12 mouse cellular contexts compared by ENCODE assay signal in the genomic region with DNA sequence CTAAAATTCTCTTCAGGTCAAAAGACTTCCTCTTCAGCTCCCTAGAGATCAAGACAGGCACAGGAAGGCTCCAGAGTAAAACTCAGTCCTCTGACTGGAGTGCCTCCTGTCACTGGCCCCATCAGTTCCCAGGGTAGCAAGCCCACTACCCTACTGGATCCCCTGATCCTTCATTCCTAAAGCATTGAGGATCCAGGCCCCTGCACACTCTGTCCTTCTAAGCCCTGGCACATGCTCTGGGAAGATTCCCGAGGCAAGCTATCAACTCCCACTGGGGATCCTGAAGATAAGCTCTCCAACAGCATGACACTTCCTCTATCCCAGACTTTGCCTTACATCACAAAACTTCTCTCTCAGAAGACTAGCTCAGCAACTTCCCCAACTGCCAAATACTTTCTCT. TPM values are rescaled to one million over a fixed set of nuclear protein-coding genes. Genes with fewer than 3 reads are reported as not detected.
A peak's percentile ranks its signal among the peaks of the same experiment; 100 is the strongest.
DNase-seq lines count a peak whose midpoint lies in the region; ATAC-seq lines count a peak whose summit lies in the region.
"Had no signal": no experiment of that assay in that cellular context is flagged by ENCODE, and none has a peak within 500 bp of the region (broad histone marks: within the 10 kb centered on the region; RNA-seq: fewer than 3 reads in every experiment).

No protein-coding gene starts in this region.

- peaks cover 29% of the 10 kb centered on the region for H3K4me1 ChIP-seq in lung, embryonic 15.5 days
- H3K4me1 ChIP-seq in heart, embryonic 15.5 days (replicated peaks): peaks cover 35% of the 10 kb centered on the region
- H3K4me1 ChIP-seq in liver, embryonic 16.5 days (ENCODE audit: control insufficient read depth, low read depth, low read length): peaks cover 51% of the 10 kb centered on the region

- no peak overlapping the region for H3K9ac ChIP-seq in lung, embryonic 15.5 days
- no peak overlapping the region for H3K9ac ChIP-seq in heart, embryonic 15.5 days
- H3K9ac ChIP-seq in liver, embryonic 16.5 days (ENCODE audit: low read depth, low read length): peak overlapping the region; percentile 28; the same call in 1 of the 2 replicates
- H3K9ac ChIP-seq: limb, embryonic 13.5 days had no signal

- peak; percentile 60 to 67 for DNase-seq in heart, adult 9 months (ENCODE audit: low spot score in 2 of 2)
- DNase-seq in heart, postnatal 4 days: no peak
- DNase-seq in lung, postnatal 14 days: no peak
- no peak for DNase-seq in cerebellum, adult 11-12 months
- DNase-seq in retina, embryonic 14.5 days (ENCODE audit: low spot score): no peak
- DNase-seq: adrenal gland, adult 8-10 months; cerebellum, adult 18-20 months had no signal

- no peaks in the 10 kb centered on the region for H3K27me3 ChIP-seq in lung, embryonic 15.5 days
- H3K27me3 ChIP-seq in heart, embryonic 15.5 days: no peaks in the 10 kb centered on the region
- H3K27me3 ChIP-seq in liver, embryonic 16.5 days (ENCODE audit: control insufficient read depth, insufficient read depth, low read depth, low read length): no peaks in the 10 kb centered on the region
- H3K27me3 ChIP-seq: limb, embryonic 13.5 days; megakaryocyte, embryonic 14.5 days had no signal

- no peak overlapping the region for H3K4me3 ChIP-seq in lung, embryonic 15.5 days
- H3K4me3 ChIP-seq in heart, embryonic 15.5 days: no peak overlapping the region
- H3K4me3 ChIP-seq in liver, embryonic 16.5 days (ENCODE audit: low read depth, low read length): no peak overlapping the region
- H3K4me3 ChIP-seq: limb, embryonic 13.5 days; megakaryocyte, embryonic 14.5 days had no signal

- H3K4me2 ChIP-seq in lung, embryonic 15.5 days: no peak overlapping the region
- H3K4me2 ChIP-seq in heart, embryonic 15.5 days: no peak overlapping the region
- H3K4me2 ChIP-seq in liver, embryonic 16.5 days (ENCODE audit: low read depth, low read length): no peak overlapping the region
- H3K4me2 ChIP-seq: limb, embryonic 13.5 days had no signal

- WGBS in lung, embryonic 15.5 days: 20% methylated on average over 1 of the region's 1 CpGs
- WGBS in heart, embryonic 15.5 days: 9% methylated on average over 1 of the region's 1 CpGs
- 13% methylated on average over 1 of the region's 1 CpGs for WGBS in liver, embryonic 16.5 days (ENCODE audit: insufficient replicate concordance)

- peaks cover 8% of the 10 kb centered on the region for H3K36me3 ChIP-seq in lung, embryonic 15.5 days
- peaks cover 9% of the 10 kb centered on the region; the same call in 1 of the 2 replicates for H3K36me3 ChIP-seq in heart, embryonic 15.5 days
- H3K36me3 ChIP-seq in liver, embryonic 16.5 days (ENCODE audit: control insufficient read depth, insufficient read depth): peaks cover 6% of the 10 kb centered on the region; the same call in 1 of the 2 replicates

- no peak for ATAC-seq in lung, embryonic 15.5 days (ENCODE audit: borderline replicate concordance, extremely low read depth, low FRiP score, low TSS enrichment)
- ATAC-seq in heart, embryonic 15.5 days (replicated peaks; ENCODE audit: insufficient number of reproducible peaks, insufficient read depth, low FRiP score, low read depth): no peak
- no peak for ATAC-seq in liver, embryonic 16.5 days (ENCODE audit: low read depth)

- no peaks in the 10 kb centered on the region for H3K9me3 ChIP-seq in lung, embryonic 15.5 days
- no peaks in the 10 kb centered on the region for H3K9me3 ChIP-seq in heart, embryonic 15.5 days (replicated peaks)
- no peaks in the 10 kb centered on the region for H3K9me3 ChIP-seq in liver, embryonic 16.5 days (replicated peaks; ENCODE audit: control insufficient read depth, low read length)
- H3K9me3 ChIP-seq: limb, embryonic 13.5 days; megakaryocyte, embryonic 14.5 days had no signal

- peak overlapping the region; percentile 48 for H3K27ac ChIP-seq in lung, embryonic 15.5 days
- peak overlapping the region; percentile 48 for H3K27ac ChIP-seq in heart, embryonic 15.5 days
- peak overlapping the region; percentile 67 for H3K27ac ChIP-seq in liver, embryonic 16.5 days (ENCODE audit: low read length)
- H3K27ac ChIP-seq: limb, embryonic 13.5 days had no signal

RNA-seq across cellular contexts. Expression of gene Atp6v0d1, which starts 22.1 kb away (rescaled TPM):
- total RNA-seq in heart, postnatal 4 days (2021): 10 to 100 TPM; 58.2 to 59.5 TPM
- polyA plus RNA-seq in lung, embryonic 15.5 days (2015; fragmentation: Nextera tagmentation; extraction: Ambion mirVana): 80.8 and 82.1 TPM in 2 replicates
- 50.0 and 63.3 TPM in 2 replicates for polyA plus RNA-seq in heart, embryonic 15.5 days (2015; fragmentation: Nextera tagmentation; extraction: Ambion mirVana)
- 51.0 and 54.0 TPM in 2 replicates for polyA plus RNA-seq in liver, embryonic 16.5 days (2015; fragmentation: Nextera tagmentation; extraction: Ambion mirVana)

RNA-seq across cellular contexts. Expression of gene Hsd11b2, which starts 25.1 kb away (rescaled TPM):
- total RNA-seq in heart, postnatal 4 days (2021): under 1 TPM; 0.43 to 0.52 TPM
- 2.6 and 2.8 TPM in 2 replicates for polyA plus RNA-seq in lung, embryonic 15.5 days (2015; fragmentation: Nextera tagmentation; extraction: Ambion mirVana)
- polyA plus RNA-seq in heart, embryonic 15.5 days (2015; fragmentation: Nextera tagmentation; extraction: Ambion mirVana): 0.15 and 0.58 TPM in 2 replicates
- 0.34 and 0.66 TPM in 2 replicates for polyA plus RNA-seq in liver, embryonic 16.5 days (2015; fragmentation: Nextera tagmentation; extraction: Ambion mirVana)

RNA-seq across cellular contexts. Expression of gene Zdhhc1, which starts 47.0 kb away (rescaled TPM):
- 10 to 100 TPM; 14.6 to 15.9 TPM for total RNA-seq in heart, postnatal 4 days (2021)
- polyA plus RNA-seq in lung, embryonic 15.5 days (2015; fragmentation: Nextera tagmentation; extraction: Ambion mirVana): 44.0 and 50.9 TPM in 2 replicates
- 23.2 and 30.7 TPM in 2 replicates for polyA plus RNA-seq in heart, embryonic 15.5 days (2015; fragmentation: Nextera tagmentation; extraction: Ambion mirVana)
- polyA plus RNA-seq in liver, embryonic 16.5 days (2015; fragmentation: Nextera tagmentation; extraction: Ambion mirVana): 1.6 and 2.2 TPM in 2 replicates

Comparison
In these comparisons a context has a peak if more than half of its experiments do, and no peak if none do; other contexts are left out.
1. DNase-seq: peak in heart, adult 9 months (2 of 2); none in heart, postnatal 4 days (single experiment), lung, postnatal 14 days (single experiment), cerebellum, adult 11-12 months (single experiment) and retina, embryonic 14.5 days (single experiment).
2. Peak in every context shown above with its lines, with median percentiles within 50 percentile points of each other: H3K27ac ChIP-seq.